Mouse (Mus musculus) CH12.LX (cell line): ENCODE results near the gene Muc13. TPM values are rescaled to one million over a fixed set of nuclear protein-coding genes. Genes with fewer than 3 reads are reported as not detected.
A peak's percentile ranks its signal among the peaks of the same experiment; 100 is the strongest.

Experiments
- DNase-seq: peaks from one replicate; pipeline ENCODE4 v3.0.0-alpha.2; 2013; ENCODE audit errors: extremely low read depth
- H3K27ac ChIP-seq: 2 replicates; pipeline ENCODE4 v1.5.1; 2012; ENCODE audit warnings: low read depth, mild to moderate bottlenecking, control low read depth, moderate library complexity; ENCODE audit not compliant: insufficient read depth
- H3K27me3 ChIP-seq: replicated peaks from 2 replicates; pipeline ENCODE3; 2012; ENCODE audit warnings: inconsistent platforms
- H3K36me3 ChIP-seq, 2 experiments: replicated peaks in 1 of 2; 2 replicates each; pipeline versions ENCODE3 to v1.6.1; 2012; ENCODE audit warnings: inconsistent platforms in 1 of 2, low read length in 1 of 2, mild to moderate bottlenecking in 1 of 2, mixed read lengths in 1 of 2, moderate library complexity in 1 of 2; ENCODE audit not compliant: control insufficient read depth in 1 of 2, insufficient read depth in 1 of 2
- H3K4me1 ChIP-seq, 2 experiments: 2 replicates each; pipeline ENCODE4 v1.6.1; 2012; ENCODE audit warnings: inconsistent platforms in 1 of 2, moderate library complexity in 1 of 2; ENCODE audit not compliant: insufficient read depth in 2 of 2, control insufficient read depth in 1 of 2
- H3K4me2 ChIP-seq: 2 replicates; pipeline ENCODE4 v1.6.1; 2012; ENCODE audit warnings: low read depth, mild to moderate bottlenecking, control low read depth; ENCODE audit not compliant: poor library complexity, insufficient read depth, severe bottlenecking
- H3K4me3 ChIP-seq, 3 experiments: fragments of 150-350 bp in 1 of 3; sonication (generic) in 1 of 3; replicated peaks in 1 of 3; 2 replicates each; pipeline versions ENCODE3 to v1.5.1; 2011 to 2012; ENCODE audit warnings: low read depth in 2 of 3, low read length in 2 of 3, mild to moderate bottlenecking in 2 of 3, moderate library complexity in 2 of 3, control low read depth in 1 of 3, improper control_type of control experiment in 1 of 3, inconsistent platforms in 1 of 3, mixed read lengths in 1 of 3; ENCODE audit not compliant: poor library complexity in 1 of 3
- H3K79me2 ChIP-seq: replicated peaks from 2 replicates; pipeline ENCODE4 v1.6.1; 2012; ENCODE audit warnings: mild to moderate bottlenecking, moderate library complexity; ENCODE audit not compliant: control insufficient read depth, poor library complexity, insufficient read depth, severe bottlenecking; ENCODE audit errors: extremely low read depth
- H3K9ac ChIP-seq: 2 replicates; pipeline ENCODE4 v1.6.1; 2012; ENCODE audit warnings: low read depth, mild to moderate bottlenecking, control low read depth, moderate library complexity; ENCODE audit not compliant: insufficient read depth
- H3K9me3 ChIP-seq: replicated peaks from 2 replicates; pipeline ENCODE3; 2012; ENCODE audit warnings: low read length, inconsistent platforms, mixed read lengths
- BHLHE40 ChIP-seq: IDR thresholded peaks from 2 replicates; pipeline ENCODE4 v1.6.1; 2011; ENCODE audit warnings: mild to moderate bottlenecking, low read depth, low read length, improper control_type of control experiment
- CHD1 ChIP-seq: IDR thresholded peaks from 2 replicates; pipeline ENCODE4 v1.6.1; 2012; ENCODE audit warnings: low read depth, low read length, improper control_type of control experiment, inconsistent platforms
- CTCF ChIP-seq, 2 experiments: IDR thresholded peaks in 1 of 2; conservative IDR thresholded peaks in 1 of 2; 2 replicates each; pipeline ENCODE4 v1.5.1; 2011 to 2012; ENCODE audit warnings: low read depth in 2 of 2, low read length in 2 of 2, improper control_type of control experiment in 1 of 2, inconsistent platforms in 1 of 2, mild to moderate bottlenecking in 1 of 2, moderate library complexity in 1 of 2
- ELF1 ChIP-seq: IDR thresholded peaks from 2 replicates; pipeline ENCODE4 v1.6.1; 2014; ENCODE audit warnings: low read depth, mild to moderate bottlenecking, inconsistent platforms, low read length, improper control_type of control experiment
- EP300 ChIP-seq: IDR thresholded peaks from 2 replicates; pipeline ENCODE4 v1.6.1; 2011; ENCODE audit warnings: low read length, improper control_type of control experiment
- ETS1 ChIP-seq: conservative IDR thresholded peaks from 2 replicates; pipeline ENCODE4 v1.6.1; 2012; ENCODE audit warnings: low read depth, mild to moderate bottlenecking, inconsistent platforms, low read length, improper control_type of control experiment, moderate library complexity
- IRF4 ChIP-seq: IDR thresholded peaks from 2 replicates; pipeline ENCODE4 v1.6.1; 2014; ENCODE audit warnings: low read depth, mild to moderate bottlenecking, inconsistent platforms, low read length, improper control_type of control experiment
- MAFK ChIP-seq: IDR thresholded peaks from 2 replicates; pipeline ENCODE4 v1.6.1; 2011; ENCODE audit warnings: low read length, improper control_type of control experiment; ENCODE audit not compliant: insufficient replicate concordance
- MXI1 ChIP-seq: IDR thresholded peaks from 2 replicates; pipeline ENCODE4 v1.6.1; 2011; ENCODE audit warnings: mild to moderate bottlenecking, low read depth, low read length, improper control_type of control experiment
- NELFE ChIP-seq: IDR thresholded peaks from 2 replicates; pipeline ENCODE4 v1.6.1; 2011; ENCODE audit warnings: low read depth, low read length, improper control_type of control experiment
- NRF1 ChIP-seq: IDR thresholded peaks from 2 replicates; pipeline ENCODE4 v1.6.1; 2014; ENCODE audit warnings: low read depth, mild to moderate bottlenecking, inconsistent platforms, low read length, improper control_type of control experiment, moderate library complexity
- PAX5 ChIP-seq: IDR thresholded peaks from 2 replicates; pipeline ENCODE4 v1.6.1; 2012; ENCODE audit warnings: low read length, inconsistent platforms, mixed read lengths
- POLR2A ChIP-seq: IDR thresholded peaks from 2 replicates; pipeline ENCODE4 v1.6.1; 2011; ENCODE audit warnings: low read depth, mild to moderate bottlenecking, improper control_type of control experiment, low read length
- POLR2AphosphoS2 ChIP-seq: IDR thresholded peaks from 2 replicates; pipeline ENCODE4 v1.6.1; 2011; ENCODE audit warnings: low read depth, low read length, improper control_type of control experiment
- SIN3A ChIP-seq: IDR thresholded peaks from 2 replicates; pipeline ENCODE4 v1.6.1; 2012; ENCODE audit warnings: low read length, improper control_type of control experiment, inconsistent platforms
- SMC3 ChIP-seq: IDR thresholded peaks from 2 replicates; pipeline ENCODE4 v1.6.1; 2011; ENCODE audit warnings: low read depth, low read length, improper control_type of control experiment
- TBP ChIP-seq: conservative IDR thresholded peaks from 2 replicates; pipeline ENCODE4 v1.6.1; 2011; ENCODE audit warnings: low read depth, low read length, improper control_type of control experiment
- ZKSCAN1 ChIP-seq: IDR thresholded peaks from 2 replicates; pipeline ENCODE4 v1.6.1; 2012; ENCODE audit warnings: low read depth, inconsistent platforms, low read length, improper control_type of control experiment, borderline replicate concordance
- ZMIZ1 ChIP-seq: IDR thresholded peaks from 2 replicates; pipeline ENCODE4 v1.6.1; 2012; ENCODE audit warnings: low read depth, mild to moderate bottlenecking, inconsistent platforms, low read length, improper control_type of control experiment
- dilution Hi-C: fragments of 300-500 bp; cut with MboI; formaldehyde crosslinking; loops from 2 replicates; pipeline ENCODE4 v1.14.3; 2020; ENCODE audit warnings: low sequenced_read_pairs; ENCODE audit not compliant: extremely low pct_unique_long_range_greater_than_20kb, extremely low pct_ligation_motif_present
- in situ Hi-C: fragments of 300-500 bp; cut with MboI; formaldehyde crosslinking; loops from 3 replicates; pipeline ENCODE4 v1.14.3; 2019; ENCODE audit warnings: low sequenced_read_pairs, low pct_ligation_motif_present, low pct_unique_long_range_greater_than_20kb, mixed read lengths
- polyA plus RNA-seq: library from polyadenylated mRNA; unstranded; fragments of >175 nt; gene quantifications from 2 replicates; pipeline ENCODE4 v1.2.1, GENCODE M21; 2012; ENCODE audit warnings: low read depth; ENCODE audit not compliant: insufficient read length
- total RNA-seq, 2 experiments: library from RNA; depleted of rRNA; stranded (reverse); fragments of 300-350 nt in 1 of 2; fragments of >200 nt in 1 of 2; gene quantifications; 2 replicates each; pipeline ENCODE4 v1.2.3; 2012 to 2014

The Muc13 gene
- total and polyA plus RNA-seq, 3 experiments = not detected

DNA sequence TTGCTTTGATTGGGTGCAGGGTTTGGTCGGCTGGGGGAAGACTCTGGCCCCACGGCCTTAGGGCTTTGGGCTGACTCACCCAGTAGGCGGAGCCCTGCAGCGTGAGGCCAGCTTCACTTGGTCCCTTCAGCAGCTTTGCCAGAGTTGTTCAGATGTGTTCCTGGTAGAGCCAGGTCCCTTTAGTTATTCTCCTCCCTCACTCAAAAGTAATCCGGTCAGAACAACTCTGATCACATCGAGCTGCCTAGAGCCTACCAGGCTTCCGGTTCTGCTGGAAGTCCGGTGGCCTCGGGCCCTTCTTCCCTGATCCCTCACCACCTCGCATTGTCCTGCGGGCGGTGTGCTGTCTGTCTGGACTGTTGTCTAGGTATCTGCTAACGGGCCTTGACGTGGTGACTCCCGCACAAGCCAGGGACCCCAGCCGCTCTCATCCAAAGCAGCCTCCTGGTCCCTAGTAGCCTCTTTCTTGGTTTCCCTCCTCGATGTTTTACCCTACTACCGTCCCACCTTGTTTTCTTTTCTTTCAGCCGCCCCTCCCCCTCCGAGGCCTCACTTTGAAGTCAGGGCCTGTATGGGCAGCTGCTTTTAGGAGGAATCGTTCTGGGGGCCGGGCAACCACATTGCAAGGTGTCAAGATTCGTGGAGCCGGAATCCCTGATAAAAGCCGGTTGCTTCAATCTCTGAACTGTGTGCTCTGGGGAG lies 40.1 kb downstream of the Muc13 start (continued):
- TF ChIP-seq EP300 (no peak), ETS1 (no peak), TBP (0 out of 2 replicates have a peak, but pooled peaks have one; percentile 42), MAFK (no peak), SIN3A (no peak), NELFE (no peak; the same call in 1 of the 2 replicates), CTCF (conservative IDR thresholded peaks at IDR 0.05 in 1 of 2, IDR thresholded peaks at IDR 0.05 in 1 of 2; ENCODE audit: low read depth in 2 of 2, low read length in 2 of 2) (peak in 1 of 2 experiments; percentile 36; a peak in 2 of 4 replicates), IRF4 (no peak), NRF1 (no peak), PAX5 (no peak), ZKSCAN1 (no peak), POLR2A (peak; percentile 63), SMC3 (no peak), BHLHE40 (no peak), ELF1 (no peak)

DNA sequence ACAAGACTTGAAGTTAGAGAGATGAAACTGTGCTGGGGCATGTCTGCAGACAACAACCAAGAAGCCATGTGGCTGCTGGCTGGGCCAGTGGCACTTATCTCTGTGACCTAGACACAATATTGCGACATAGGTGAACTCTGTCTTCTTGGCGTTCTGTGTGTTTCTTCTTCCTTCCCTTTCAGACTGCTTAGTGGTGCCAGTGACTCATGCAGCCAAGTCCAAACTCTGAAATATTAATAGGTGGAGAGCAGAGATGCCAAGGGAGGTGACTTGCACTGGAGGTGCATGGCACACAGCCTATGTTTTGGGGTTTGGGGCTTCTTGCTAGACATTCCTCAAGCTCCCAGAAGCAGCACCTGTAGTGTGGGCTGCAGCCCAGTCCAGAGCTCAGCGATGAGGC lies 42.8 kb downstream of the Muc13 start:
- Histone ChIP-seq H3K27me3 (peaks cover 7% of the 10 kb centered on the region), H3K27ac (no peak overlapping the region), H3K4me3 (no peak overlapping the region), H3K4me2 (no peak overlapping the region), H3K79me2 (no peaks in the 10 kb centered on the region), H3K9ac (no peak overlapping the region), H3K9me3 (no peaks in the 10 kb centered on the region), H3K36me3 (no peaks in the 10 kb centered on the region), H3K4me1 (peaks cover 4 to 7% of the 10 kb centered on the region in 2 experiments; a peak in 3 of 4 replicates)
- DNase-seq = no peak
- dilution Hi-C loops = no loop called here
- no peak for TF ChIP-seq NRF1
- TF ChIP-seq ZMIZ1 = no peak
- no peak for TF ChIP-seq MXI1
- no peak for TF ChIP-seq CHD1
- no peak for TF ChIP-seq POLR2A
- TF ChIP-seq SIN3A = no peak
- TF ChIP-seq POLR2AphosphoS2 = no peak
- no peak for TF ChIP-seq ELF1
- in situ Hi-C loops = no loop called here
